Mouse (Mus musculus): Measurements from ENCODE around the gene Cers5. TPM values are rescaled to one million over a fixed set of nuclear protein-coding genes. Genes with fewer than 3 reads are reported as not detected.
A peak's percentile ranks its signal among the peaks of the same experiment; 100 is the strongest.

Gene Cers5
- polyA plus RNA-seq, 1 experiment: 101 TPM

DNA sequence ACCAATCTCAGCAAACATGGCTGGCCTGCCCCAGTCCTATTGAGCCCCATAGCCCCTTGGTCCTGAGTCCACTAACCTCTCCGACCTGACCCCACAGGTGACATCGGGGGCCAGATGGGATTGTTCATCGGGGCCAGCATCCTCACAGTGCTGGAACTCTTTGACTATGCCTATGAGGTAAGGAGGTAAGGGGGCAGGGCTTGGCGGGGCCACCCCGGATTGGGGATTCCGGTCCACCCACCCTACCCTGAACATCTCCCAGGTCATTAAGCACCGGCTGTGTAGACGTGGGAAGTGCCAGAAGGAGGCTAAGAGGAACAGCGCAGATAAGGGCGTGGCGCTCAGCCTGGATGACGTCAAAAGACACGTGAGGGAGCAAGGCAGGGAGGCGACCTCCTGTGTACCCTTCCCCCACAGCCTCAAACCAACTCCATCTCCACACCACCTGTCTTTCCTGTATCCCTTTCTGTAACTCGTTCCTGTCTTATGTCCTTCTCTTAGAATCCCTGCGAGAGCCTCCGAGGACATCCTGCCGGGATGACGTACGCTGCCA is 74.1 kb downstream of the Cers5 start:
- Histone ChIP-seq H3ac (ENCODE audit: control insufficient read depth, insufficient read length, low read depth) (no peak overlapping the region), H3K79me2 (ENCODE audit: control insufficient read depth, insufficient read depth) (peaks cover 35% of the 10 kb centered on the region), H3K4me3 (ENCODE audit: insufficient read depth, poor library complexity, severe bottlenecking) (no peak overlapping the region), H3K36me3 (ENCODE audit: control insufficient read depth, insufficient read depth) (peaks cover 5% of the 10 kb centered on the region), H3K79me3 (ENCODE audit: low read depth) (peaks cover 7% of the 10 kb centered on the region), H3K27me3 (ENCODE audit: control insufficient read depth, insufficient read depth, insufficient read length) (peaks cover 33% of the 10 kb centered on the region)
- peak; percentile 46 for TF ChIP-seq USF1 (IDR thresholded peaks at IDR 0.05; ENCODE audit: low read depth)
- no peak for TF ChIP-seq CTCF (IDR thresholded peaks at IDR 0.05; ENCODE audit: control insufficient read depth, insufficient read depth, insufficient read length)

DNA sequence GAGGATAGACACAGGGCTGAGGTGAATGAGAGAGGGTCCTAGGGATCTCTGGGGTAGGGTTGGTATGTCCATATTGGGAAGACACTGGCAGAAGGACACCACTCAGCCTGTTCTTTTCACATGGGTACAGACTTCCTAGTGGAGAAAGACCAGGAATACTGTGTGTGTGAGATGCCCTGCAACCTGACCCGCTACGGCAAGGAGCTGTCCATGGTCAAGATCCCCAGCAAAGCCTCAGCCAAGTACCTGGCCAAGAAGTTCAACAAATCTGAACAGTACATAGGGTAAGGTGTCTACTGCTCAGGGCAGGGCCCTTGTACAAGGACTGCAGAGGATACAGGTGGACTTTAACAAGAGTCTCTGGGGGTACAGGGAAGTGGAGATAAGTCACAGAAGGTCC is 75.4 kb downstream of the Cers5 start:
- peaks cover 46% of the 10 kb centered on the region for H3K27me3 ChIP-seq (ENCODE audit: control insufficient read depth, insufficient read depth, insufficient read length)
- no peak overlapping the region for H3ac ChIP-seq (ENCODE audit: control insufficient read depth, insufficient read length, low read depth)
- H3K79me3 ChIP-seq (ENCODE audit: low read depth): no peaks in the 10 kb centered on the region
- no peak overlapping the region for H3K4me3 ChIP-seq (ENCODE audit: insufficient read depth, poor library complexity, severe bottlenecking)
- TF ChIP-seq CTCF (IDR thresholded peaks at IDR 0.05; ENCODE audit: control insufficient read depth, insufficient read depth, insufficient read length) (no peak), MYOG (IDR thresholded peaks at IDR 0.05; ENCODE audit: control insufficient read depth, extremely low read depth, insufficient read length) (no peak), MYOD1 (IDR thresholded peaks at IDR 0.05; ENCODE audit: control insufficient read depth, insufficient read length, low read depth) (no peak), MAX (IDR thresholded peaks at IDR 0.05) (no peak), CEBPB (IDR thresholded peaks at IDR 0.05; ENCODE audit: low read depth) (no peak), FOSL1 (IDR thresholded peaks at IDR 0.05; ENCODE audit: insufficient read depth, low read length, poor library complexity, severe bottlenecking) (no peak), USF1 (IDR thresholded peaks at IDR 0.05; ENCODE audit: low read depth) (no peak)
- peaks cover 22% of the 10 kb centered on the region for H3K79me2 ChIP-seq (ENCODE audit: control insufficient read depth, insufficient read depth)
- H3K36me3 ChIP-seq (ENCODE audit: control insufficient read depth, insufficient read depth): no peaks in the 10 kb centered on the region

DNA sequence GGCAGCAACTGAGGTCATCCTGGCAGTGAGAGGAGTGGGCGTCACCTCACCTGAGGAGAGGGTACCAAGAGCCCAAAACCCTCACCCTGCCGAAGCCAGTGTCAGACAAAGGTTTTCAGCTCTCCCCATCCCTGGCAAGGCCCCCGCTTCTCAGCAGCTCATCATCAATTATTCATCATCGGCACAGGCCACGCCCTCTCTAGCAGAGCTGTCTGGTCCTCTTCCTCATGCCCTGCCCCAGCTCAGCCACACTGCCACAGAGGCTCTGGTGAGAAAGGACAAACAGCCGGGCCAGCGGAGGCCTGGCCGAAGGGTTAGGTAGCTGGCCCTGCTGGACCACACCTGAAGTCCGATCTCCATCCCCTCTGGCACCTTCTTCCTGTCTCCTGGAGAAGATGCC is 80.7 kb downstream of the Cers5 start:
- no peaks in the 10 kb centered on the region for H3K36me3 ChIP-seq (ENCODE audit: control insufficient read depth, insufficient read depth)
- peaks cover 57% of the 10 kb centered on the region for H3K27me3 ChIP-seq (ENCODE audit: control insufficient read depth, insufficient read depth, insufficient read length)
- H3K79me2 ChIP-seq (ENCODE audit: control insufficient read depth, insufficient read depth): no peaks in the 10 kb centered on the region
- H3K79me3 ChIP-seq (ENCODE audit: low read depth): no peaks in the 10 kb centered on the region
- no peak overlapping the region for H3K4me3 ChIP-seq (ENCODE audit: insufficient read depth, poor library complexity, severe bottlenecking)
- no peak overlapping the region for H3ac ChIP-seq (ENCODE audit: control insufficient read depth, insufficient read length, low read depth)
- TF ChIP-seq MYOG (IDR thresholded peaks at IDR 0.05; ENCODE audit: control insufficient read depth, extremely low read depth, insufficient read length) (no peak), CEBPB (IDR thresholded peaks at IDR 0.05; ENCODE audit: low read depth) (no peak), USF1 (IDR thresholded peaks at IDR 0.05; ENCODE audit: low read depth) (no peak), FOSL1 (IDR thresholded peaks at IDR 0.05; ENCODE audit: insufficient read depth, low read length, poor library complexity, severe bottlenecking) (no peak), MAX (IDR thresholded peaks at IDR 0.05) (no peak), CTCF (IDR thresholded peaks at IDR 0.05; ENCODE audit: control insufficient read depth, insufficient read depth, insufficient read length) (no peak), MYOD1 (IDR thresholded peaks at IDR 0.05; ENCODE audit: control insufficient read depth, insufficient read length, low read depth) (no peak)

DNA sequence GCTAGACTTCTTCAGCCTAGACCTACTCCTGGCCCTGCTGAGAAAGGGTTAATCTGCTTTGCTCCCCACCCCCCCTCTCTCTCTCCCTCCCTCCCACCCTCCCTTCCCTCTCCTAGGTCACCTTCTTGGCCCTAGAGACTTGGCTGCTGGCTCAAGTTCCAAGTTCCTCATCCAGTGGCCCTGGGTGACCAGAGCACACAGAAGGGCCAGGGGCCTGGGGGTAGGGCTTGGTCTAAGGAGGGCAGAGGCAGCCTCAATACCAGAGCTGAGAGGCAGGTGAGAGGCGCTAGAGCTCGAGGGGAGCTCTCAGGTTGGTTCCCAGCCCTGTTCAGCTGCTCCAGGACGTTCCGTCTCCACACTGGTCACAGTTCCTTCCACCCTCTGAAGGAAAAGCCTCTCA is 81.8 kb downstream of the Cers5 start:
- H3K79me2 ChIP-seq (ENCODE audit: control insufficient read depth, insufficient read depth): no peaks in the 10 kb centered on the region
- TF ChIP-seq CEBPB (IDR thresholded peaks at IDR 0.05; ENCODE audit: low read depth) (no peak), CTCF (IDR thresholded peaks at IDR 0.05; ENCODE audit: control insufficient read depth, insufficient read depth, insufficient read length) (no peak), MYOG (IDR thresholded peaks at IDR 0.05; ENCODE audit: control insufficient read depth, extremely low read depth, insufficient read length) (no peak), MYOD1 (IDR thresholded peaks at IDR 0.05; ENCODE audit: control insufficient read depth, insufficient read length, low read depth) (no peak), USF1 (IDR thresholded peaks at IDR 0.05; ENCODE audit: low read depth) (no peak), FOSL1 (IDR thresholded peaks at IDR 0.05; ENCODE audit: insufficient read depth, low read length, poor library complexity, severe bottlenecking) (no peak), MAX (IDR thresholded peaks at IDR 0.05) (no peak)
- H3K4me3 ChIP-seq (ENCODE audit: insufficient read depth, poor library complexity, severe bottlenecking): no peak overlapping the region
- H3K79me3 ChIP-seq (ENCODE audit: low read depth): no peaks in the 10 kb centered on the region
- H3K27me3 ChIP-seq (ENCODE audit: control insufficient read depth, insufficient read depth, insufficient read length): peaks cover 55% of the 10 kb centered on the region
- no peaks in the 10 kb centered on the region for H3K36me3 ChIP-seq (ENCODE audit: control insufficient read depth, insufficient read depth)
- no peak overlapping the region for H3ac ChIP-seq (ENCODE audit: control insufficient read depth, insufficient read length, low read depth)

DNA sequence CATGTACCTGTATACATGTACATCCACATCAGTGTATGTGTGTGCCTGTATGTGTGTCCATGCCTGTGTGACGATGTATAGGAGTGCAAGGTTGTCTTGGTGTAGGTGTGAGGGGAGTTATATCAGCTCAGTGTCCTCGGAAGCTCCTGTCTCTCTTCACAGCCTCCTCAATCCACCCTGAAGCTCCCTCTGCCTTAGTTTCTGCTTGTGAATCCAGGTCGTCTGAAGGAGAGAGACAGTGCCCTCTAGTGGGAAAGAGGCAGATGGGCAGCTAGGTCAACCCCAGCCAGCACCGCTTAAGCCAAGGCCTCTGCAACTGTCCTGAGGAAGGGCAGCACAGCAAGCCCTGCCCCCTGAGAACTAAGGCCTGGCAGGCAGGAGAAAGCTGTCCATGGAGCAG is 84.0 kb downstream of the Cers5 start:
- H3K4me3 ChIP-seq (ENCODE audit: insufficient read depth, poor library complexity, severe bottlenecking): no peak overlapping the region
- no peak overlapping the region for H3ac ChIP-seq (ENCODE audit: control insufficient read depth, insufficient read length, low read depth)
- no peaks in the 10 kb centered on the region for H3K36me3 ChIP-seq (ENCODE audit: control insufficient read depth, insufficient read depth)
- no peaks in the 10 kb centered on the region for H3K79me2 ChIP-seq (ENCODE audit: control insufficient read depth, insufficient read depth)
- H3K79me3 ChIP-seq (ENCODE audit: low read depth): no peaks in the 10 kb centered on the region
- TF ChIP-seq FOSL1 (IDR thresholded peaks at IDR 0.05; ENCODE audit: insufficient read depth, low read length, poor library complexity, severe bottlenecking) (no peak), USF1 (IDR thresholded peaks at IDR 0.05; ENCODE audit: low read depth) (no peak), CTCF (IDR thresholded peaks at IDR 0.05; ENCODE audit: control insufficient read depth, insufficient read depth, insufficient read length) (peak; percentile 92), MYOD1 (IDR thresholded peaks at IDR 0.05; ENCODE audit: control insufficient read depth, insufficient read length, low read depth) (no peak)
- H3K27me3 ChIP-seq (ENCODE audit: control insufficient read depth, insufficient read depth, insufficient read length): peaks cover 42% of the 10 kb centered on the region

Other genes starting within 250 kb of the Cers5 start
- gene Faim2, start 244.7 kb downstream of the Cers5 start, polyA plus RNA-seq (2012; fragmentation: generic; extraction: Trizol): 0.68 TPM
- gene Aqp2, start 193.8 kb downstream of the Cers5 start, polyA plus RNA-seq (2012; fragmentation: generic; extraction: Trizol): 0.18 TPM
- 395 TPM for gene Aqp5, start 182.1 kb downstream of the Cers5 start, polyA plus RNA-seq (2012; fragmentation: generic; extraction: Trizol)
- not detected for gene Aqp6, start 171.5 kb downstream of the Cers5 start, polyA plus RNA-seq (2012; fragmentation: generic; extraction: Trizol)
- gene Racgap1, start 121.2 kb downstream of the Cers5 start, polyA plus RNA-seq (2012; fragmentation: generic; extraction: Trizol): 175 TPM
- gene Asic1, start 102.5 kb downstream of the Cers5 start, polyA plus RNA-seq (2012; fragmentation: generic; extraction: Trizol): 2.2 TPM
- 28.6 TPM for gene Smarcd1, start 70.8 kb downstream of the Cers5 start, polyA plus RNA-seq (2012; fragmentation: generic; extraction: Trizol)
- not detected for gene Gm17349, start 67.4 kb downstream of the Cers5 start, polyA plus RNA-seq (2012; fragmentation: generic; extraction: Trizol)
- 0.64 TPM for gene Gpd1, start 55.4 kb downstream of the Cers5 start, polyA plus RNA-seq (2012; fragmentation: generic; extraction: Trizol)
- gene Cox14, start 47.3 kb downstream of the Cers5 start, polyA plus RNA-seq (2012; fragmentation: generic; extraction: Trizol): 210 TPM
- gene Lima1, start 102.6 kb upstream of the Cers5 start, polyA plus RNA-seq (2012; fragmentation: generic; extraction: Trizol): 130 TPM
- not detected for gene Fam186a, start 194.2 kb upstream of the Cers5 start, polyA plus RNA-seq (2012; fragmentation: generic; extraction: Trizol)
- gene Larp4, start 197.2 kb upstream of the Cers5 start, polyA plus RNA-seq (2012; fragmentation: generic; extraction: Trizol): 19.6 TPM